Mouse (Mus musculus) CH12.LX (cell line): ENCODE measurements around the gene Ttc7. TPM values are rescaled to one million over a fixed set of nuclear protein-coding genes. Genes with fewer than 3 reads are reported as not detected.

ENCODE experiments used
- DNase-seq: peaks from one replicate; pipeline ENCODE4 v3.0.0-alpha.2; 2013; ENCODE audit errors: extremely low read depth
- H3K27ac ChIP-seq: 2 replicates; pipeline ENCODE4 v1.5.1; 2012; ENCODE audit warnings: low read depth, mild to moderate bottlenecking, control low read depth, moderate library complexity; ENCODE audit not compliant: insufficient read depth
- H3K27me3 ChIP-seq: replicated peaks from 2 replicates; pipeline ENCODE3; 2012; ENCODE audit warnings: inconsistent platforms
- H3K36me3 ChIP-seq, 2 experiments: replicated peaks in 1 of 2; 2 replicates each; pipeline versions ENCODE3 to v1.6.1; 2012; ENCODE audit warnings: inconsistent platforms in 1 of 2, low read length in 1 of 2, mild to moderate bottlenecking in 1 of 2, mixed read lengths in 1 of 2, moderate library complexity in 1 of 2; ENCODE audit not compliant: control insufficient read depth in 1 of 2, insufficient read depth in 1 of 2
- H3K4me1 ChIP-seq, 2 experiments: 2 replicates each; pipeline ENCODE4 v1.6.1; 2012; ENCODE audit warnings: inconsistent platforms in 1 of 2, moderate library complexity in 1 of 2; ENCODE audit not compliant: insufficient read depth in 2 of 2, control insufficient read depth in 1 of 2
- H3K4me2 ChIP-seq: 2 replicates; pipeline ENCODE4 v1.6.1; 2012; ENCODE audit warnings: low read depth, mild to moderate bottlenecking, control low read depth; ENCODE audit not compliant: poor library complexity, insufficient read depth, severe bottlenecking
- H3K4me3 ChIP-seq, 3 experiments: fragments of 150-350 bp in 1 of 3; sonication (generic) in 1 of 3; replicated peaks in 1 of 3; 2 replicates each; pipeline versions ENCODE3 to v1.5.1; 2011 to 2012; ENCODE audit warnings: low read depth in 2 of 3, low read length in 2 of 3, mild to moderate bottlenecking in 2 of 3, moderate library complexity in 2 of 3, control low read depth in 1 of 3, improper control_type of control experiment in 1 of 3, inconsistent platforms in 1 of 3, mixed read lengths in 1 of 3; ENCODE audit not compliant: poor library complexity in 1 of 3
- H3K79me2 ChIP-seq: replicated peaks from 2 replicates; pipeline ENCODE4 v1.6.1; 2012; ENCODE audit warnings: mild to moderate bottlenecking, moderate library complexity; ENCODE audit not compliant: control insufficient read depth, poor library complexity, insufficient read depth, severe bottlenecking; ENCODE audit errors: extremely low read depth
- H3K9ac ChIP-seq: 2 replicates; pipeline ENCODE4 v1.6.1; 2012; ENCODE audit warnings: low read depth, mild to moderate bottlenecking, control low read depth, moderate library complexity; ENCODE audit not compliant: insufficient read depth
- H3K9me3 ChIP-seq: replicated peaks from 2 replicates; pipeline ENCODE3; 2012; ENCODE audit warnings: low read length, inconsistent platforms, mixed read lengths
- CHD1 ChIP-seq: IDR thresholded peaks from 2 replicates; pipeline ENCODE4 v1.6.1; 2012; ENCODE audit warnings: low read depth, low read length, improper control_type of control experiment, inconsistent platforms
- CTCF ChIP-seq, 2 experiments: IDR thresholded peaks in 1 of 2; conservative IDR thresholded peaks in 1 of 2; 2 replicates each; pipeline ENCODE4 v1.5.1; 2011 to 2012; ENCODE audit warnings: low read depth in 2 of 2, low read length in 2 of 2, improper control_type of control experiment in 1 of 2, inconsistent platforms in 1 of 2, mild to moderate bottlenecking in 1 of 2, moderate library complexity in 1 of 2
- E2F4 ChIP-seq: IDR thresholded peaks from 2 replicates; pipeline ENCODE4 v1.6.1; 2011; ENCODE audit warnings: low read depth, low read length, improper control_type of control experiment; ENCODE audit not compliant: insufficient replicate concordance
- EP300 ChIP-seq: IDR thresholded peaks from 2 replicates; pipeline ENCODE4 v1.6.1; 2011; ENCODE audit warnings: low read length, improper control_type of control experiment
- GABPA ChIP-seq: IDR thresholded peaks from 2 replicates; pipeline ENCODE4 v1.6.1; 2012; ENCODE audit warnings: low read depth, low read length, improper control_type of control experiment, inconsistent platforms; ENCODE audit not compliant: insufficient replicate concordance
- JUN ChIP-seq: IDR thresholded peaks from 2 replicates; pipeline ENCODE4 v1.6.1; 2011; ENCODE audit warnings: low read depth, mild to moderate bottlenecking, low read length, improper control_type of control experiment, moderate library complexity; ENCODE audit not compliant: insufficient read depth
- JUND ChIP-seq: conservative IDR thresholded peaks from 2 replicates; pipeline ENCODE4 v1.6.1; 2011; ENCODE audit warnings: low read depth, low read length, improper control_type of control experiment
- KAT2A ChIP-seq: IDR thresholded peaks from 2 replicates; pipeline ENCODE4 v1.6.1; 2012; ENCODE audit warnings: low read length, improper control_type of control experiment, inconsistent platforms; ENCODE audit not compliant: insufficient replicate concordance
- MAX ChIP-seq: IDR thresholded peaks from 2 replicates; pipeline ENCODE4 v1.6.1; 2011; ENCODE audit warnings: low read length, improper control_type of control experiment
- MEF2A ChIP-seq: IDR thresholded peaks from 2 replicates; pipeline ENCODE4 v1.6.1; 2014; ENCODE audit warnings: low read depth, mild to moderate bottlenecking, inconsistent platforms, low read length, improper control_type of control experiment, borderline replicate concordance
- MYC ChIP-seq: IDR thresholded peaks from 2 replicates; pipeline ENCODE4 v1.6.1; 2011; ENCODE audit warnings: low read depth, mild to moderate bottlenecking, improper control_type of control experiment, low read length
- NRF1 ChIP-seq: IDR thresholded peaks from 2 replicates; pipeline ENCODE4 v1.6.1; 2014; ENCODE audit warnings: low read depth, mild to moderate bottlenecking, inconsistent platforms, low read length, improper control_type of control experiment, moderate library complexity
- RAD21 ChIP-seq: IDR thresholded peaks from 2 replicates; pipeline ENCODE4 v1.6.1; 2011; ENCODE audit warnings: low read depth, mild to moderate bottlenecking, low read length, improper control_type of control experiment, moderate library complexity
- RCOR1 ChIP-seq: conservative IDR thresholded peaks from 2 replicates; pipeline ENCODE4 v1.6.1; 2012; ENCODE audit warnings: low read depth, mild to moderate bottlenecking, inconsistent platforms, low read length, improper control_type of control experiment
- SMC3 ChIP-seq: IDR thresholded peaks from 2 replicates; pipeline ENCODE4 v1.6.1; 2011; ENCODE audit warnings: low read depth, low read length, improper control_type of control experiment
- TBP ChIP-seq: conservative IDR thresholded peaks from 2 replicates; pipeline ENCODE4 v1.6.1; 2011; ENCODE audit warnings: low read depth, low read length, improper control_type of control experiment
- USF1 ChIP-seq: IDR thresholded peaks from 2 replicates; pipeline ENCODE4 v1.6.1; 2014; ENCODE audit warnings: low read depth, mild to moderate bottlenecking, inconsistent platforms, low read length, improper control_type of control experiment
- USF2 ChIP-seq: conservative IDR thresholded peaks from 2 replicates; pipeline ENCODE4 v1.6.1; 2011; ENCODE audit warnings: low read depth, low read length, improper control_type of control experiment
- ZC3H11A ChIP-seq: IDR thresholded peaks from 2 replicates; pipeline ENCODE4 v1.6.1; 2012; ENCODE audit warnings: low read depth, mild to moderate bottlenecking, inconsistent platforms, low read length, improper control_type of control experiment
- ZKSCAN1 ChIP-seq: IDR thresholded peaks from 2 replicates; pipeline ENCODE4 v1.6.1; 2012; ENCODE audit warnings: low read depth, inconsistent platforms, low read length, improper control_type of control experiment, borderline replicate concordance
- ZNF384 ChIP-seq: IDR thresholded peaks from 2 replicates; pipeline ENCODE4 v1.6.1; 2012; ENCODE audit warnings: low read depth, low read length, improper control_type of control experiment, inconsistent platforms
- dilution Hi-C: fragments of 300-500 bp; cut with MboI; formaldehyde crosslinking; loops from 2 replicates; pipeline ENCODE4 v1.14.3; 2020; ENCODE audit warnings: low sequenced_read_pairs; ENCODE audit not compliant: extremely low pct_unique_long_range_greater_than_20kb, extremely low pct_ligation_motif_present
- in situ Hi-C: fragments of 300-500 bp; cut with MboI; formaldehyde crosslinking; loops from 3 replicates; pipeline ENCODE4 v1.14.3; 2019; ENCODE audit warnings: low sequenced_read_pairs, low pct_ligation_motif_present, low pct_unique_long_range_greater_than_20kb, mixed read lengths
- polyA plus RNA-seq: library from polyadenylated mRNA; unstranded; fragments of >175 nt; gene quantifications from 2 replicates; pipeline ENCODE4 v1.2.1, GENCODE M21; 2012; ENCODE audit warnings: low read depth; ENCODE audit not compliant: insufficient read length
- total RNA-seq, 2 experiments: library from RNA; depleted of rRNA; stranded (reverse); fragments of 300-350 nt in 1 of 2; fragments of >200 nt in 1 of 2; gene quantifications; 2 replicates each; pipeline ENCODE4 v1.2.3; 2012 to 2014

The Ttc7 gene
- total and polyA plus RNA-seq, 3 experiments: 6.2 to 16.4 (median 12.8) TPM

- no peak for TF ChIP-seq ZC3H11A
- no peak for TF ChIP-seq NRF1
- TF ChIP-seq MAX: no peak
- no peak for TF ChIP-seq RCOR1
- no peak for TF ChIP-seq ZKSCAN1
- TF ChIP-seq GABPA: no peak
- no peak for TF ChIP-seq TBP
- no peak for TF ChIP-seq MYC
- no peak for TF ChIP-seq SMC3
- TF ChIP-seq JUN: no peak
- no peak for TF ChIP-seq USF2
- TF ChIP-seq CHD1: no peak
- no peak for TF ChIP-seq MEF2A
- no peak for TF ChIP-seq JUND
- TF ChIP-seq CTCF (conservative IDR thresholded peaks at IDR 0.05 in 1 of 2, IDR thresholded peaks at IDR 0.05 in 1 of 2; ENCODE audit: low read depth in 2 of 2, low read length in 2 of 2): no peak
- no peak for TF ChIP-seq KAT2A
- no peak for TF ChIP-seq RAD21
- in situ Hi-C loops (no loop called here), dilution Hi-C loops (no loop called here)
- H3K4me3 ChIP-seq: no peak overlapping the region
- H3K4me2 ChIP-seq: no peak overlapping the region
- no peaks in the 10 kb centered on the region for H3K79me2 ChIP-seq
- H3K36me3 ChIP-seq: peaks cover 0 to 33% of the 10 kb centered on the region in 2 experiments
- H3K4me1 ChIP-seq: peaks cover 3 to 33% of the 10 kb centered on the region in 2 experiments; a peak in 3 of 4 replicates
- no peak overlapping the region for H3K9ac ChIP-seq
- no peak for DNase-seq
- no peak overlapping the region for H3K27ac ChIP-seq
- no peaks in the 10 kb centered on the region for H3K9me3 ChIP-seq
- H3K27me3 ChIP-seq: no peaks in the 10 kb centered on the region
Measured at GRCm38 (mm10) chr17:87368481-87368880, 85.8 kb downstream of the Ttc7 start.

DNA sequence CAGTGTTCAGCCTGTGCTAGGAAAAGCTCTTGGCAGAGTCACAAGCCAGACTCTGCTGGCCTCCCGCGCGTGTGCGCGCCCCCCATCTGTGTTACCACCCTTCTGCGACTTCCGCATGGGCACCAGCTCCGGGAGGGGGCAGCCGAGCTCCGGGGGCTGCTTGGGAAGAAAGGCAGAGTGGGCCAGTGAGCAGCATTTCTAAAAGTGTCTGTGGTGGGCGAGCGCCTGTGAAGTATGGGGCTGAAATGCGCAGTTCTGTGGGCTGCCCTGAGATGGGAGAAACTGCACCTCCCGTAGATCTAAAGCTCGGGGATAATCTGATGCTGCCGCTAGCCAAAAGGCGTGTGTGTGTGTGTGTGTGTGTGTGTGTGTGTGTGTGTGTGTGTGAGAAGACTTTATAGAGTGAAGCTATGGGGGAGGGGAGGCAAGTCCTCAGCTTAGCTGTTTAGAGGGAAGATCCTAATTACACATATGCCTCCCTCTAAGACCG lies 86.6 kb downstream of the Ttc7 start:
- Histone ChIP-seq H3K9ac (no peak overlapping the region), H3K9me3 (no peaks in the 10 kb centered on the region), H3K36me3 (peaks cover 0 to 33% of the 10 kb centered on the region in 2 experiments), H3K79me2 (no peaks in the 10 kb centered on the region), H3K4me2 (no peak overlapping the region), H3K4me3 (no peak overlapping the region), H3K27me3 (no peaks in the 10 kb centered on the region), H3K27ac (no peak overlapping the region), H3K4me1 (peaks cover 3 to 33% of the 10 kb centered on the region in 2 experiments; a peak in 3 of 4 replicates)
- in situ Hi-C loops: no loop called here
- no peak for DNase-seq
- TF ChIP-seq GABPA (no peak), EP300 (no peak), CHD1 (no peak), E2F4 (no peak), ZNF384 (no peak), NRF1 (no peak), RAD21 (no peak), ZKSCAN1 (no peak), RCOR1 (no peak), USF1 (no peak), TBP (no peak), SMC3 (no peak), CTCF (conservative IDR thresholded peaks at IDR 0.05 in 1 of 2, IDR thresholded peaks at IDR 0.05 in 1 of 2; ENCODE audit: low read depth in 2 of 2, low read length in 2 of 2) (no peak)
- dilution Hi-C loops: no loop called here
